Mouse (Mus musculus) brain, embryonic 14.5 days (tissue): ENCODE data around the gene Galk2. TPM values are rescaled to one million over a fixed set of nuclear protein-coding genes. Genes with fewer than 3 reads are reported as not detected.
A peak's percentile ranks its signal among the peaks of the same experiment; 100 is the strongest.

Experiments
- DNase-seq: peaks from one replicate; pipeline ENCODE4 v3.0.0-alpha.2; 2011; ENCODE audit warnings: low read depth
- CTCF ChIP-seq: fragments of 200-500 bp; IDR thresholded peaks from 2 replicates; pipeline ENCODE4 v1.5.1; 2012; ENCODE audit warnings: inconsistent platforms, mild to moderate bottlenecking, moderate library complexity, borderline replicate concordance; ENCODE audit not compliant: insufficient read depth, insufficient read length; ENCODE audit errors: extremely low read depth
- POLR2A ChIP-seq: fragments of 200-500 bp; IDR thresholded peaks from 2 replicates; pipeline ENCODE4 v1.6.1; 2012; ENCODE audit warnings: mild to moderate bottlenecking, inconsistent platforms, borderline replicate concordance; ENCODE audit not compliant: poor library complexity, insufficient read depth, insufficient read length, severe bottlenecking; ENCODE audit errors: extremely low read depth
- polyA plus RNA-seq: library from polyadenylated mRNA; depleted of rRNA; stranded (reverse); fragments of >200 nt; gene quantifications from 2 replicates; pipeline ENCODE4 v1.2.3, GENCODE M21; 2012; rRNA removed

The Galk2 gene
- polyA plus RNA-seq: 20.1 and 21.7 TPM in 2 replicates

GRCm38 (mm10) chr2:125858521-125859280 is at the start of gene Galk2, which contains the start of gene Cops2:
Gene Galk2 (plus strand): TSS chr2:125859109.
Gene Cops2 (minus strand): TSS chr2:125859139.
- DNase-seq: peak; percentile 99
- TF ChIP-seq POLR2A (no peak; the same call in 1 of the 2 replicates), CTCF (no peak)

DNA sequence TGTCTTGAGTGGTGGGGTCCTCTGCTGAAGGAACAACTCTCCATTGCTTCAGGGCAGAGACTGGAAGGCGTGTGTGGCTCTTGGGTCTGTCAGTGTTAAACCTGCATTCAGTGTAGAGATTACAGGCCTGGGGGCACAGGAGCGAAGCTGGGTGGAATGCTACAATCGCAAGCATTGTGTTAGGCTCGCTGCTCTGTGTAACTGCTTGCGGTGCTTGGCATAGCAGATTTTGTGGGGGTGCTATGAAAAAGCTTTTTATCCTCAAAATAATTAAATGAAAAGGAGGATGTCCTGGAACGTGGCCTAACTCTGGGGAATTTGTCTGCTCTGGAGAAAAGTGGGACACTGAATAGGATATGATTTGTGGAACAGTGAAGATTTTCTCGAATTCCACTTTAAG is 49.4 kb upstream of the Galk2 start:
- DNase-seq: peak; percentile 28

DNA sequence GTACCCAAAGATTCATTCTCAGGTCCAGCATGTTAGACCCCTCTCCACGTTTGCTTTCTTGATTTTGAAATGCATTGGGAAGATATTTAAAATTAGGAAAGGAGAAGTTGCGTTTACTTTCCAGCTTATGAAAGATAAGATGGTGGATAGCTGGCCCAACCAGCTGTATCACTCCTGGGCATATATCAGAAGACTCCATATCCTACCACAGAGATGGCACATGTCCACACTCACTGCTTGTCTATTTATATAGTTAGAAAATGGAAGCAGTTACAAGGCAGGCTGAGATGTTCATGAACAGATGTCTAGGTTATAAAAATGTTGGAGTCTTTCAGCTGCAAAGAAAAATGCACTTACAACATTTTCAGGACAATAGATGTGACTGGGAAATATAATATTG is 47.6 kb upstream of the Galk2 start:
- DNase-seq: no peak
- no peak for TF ChIP-seq POLR2A
- TF ChIP-seq CTCF: no peak

More for the DNA sequence above, 49.4 kb upstream of the Galk2 start:
- TF ChIP-seq CTCF: no peak
- TF ChIP-seq POLR2A: no peak

- TF ChIP-seq CTCF (no peak), POLR2A (no peak)
- DNase-seq: no peak
Observed at GRCm38 (mm10) chr2:125813972-125814595, 44.8 kb upstream of the Galk2 start.

DNA sequence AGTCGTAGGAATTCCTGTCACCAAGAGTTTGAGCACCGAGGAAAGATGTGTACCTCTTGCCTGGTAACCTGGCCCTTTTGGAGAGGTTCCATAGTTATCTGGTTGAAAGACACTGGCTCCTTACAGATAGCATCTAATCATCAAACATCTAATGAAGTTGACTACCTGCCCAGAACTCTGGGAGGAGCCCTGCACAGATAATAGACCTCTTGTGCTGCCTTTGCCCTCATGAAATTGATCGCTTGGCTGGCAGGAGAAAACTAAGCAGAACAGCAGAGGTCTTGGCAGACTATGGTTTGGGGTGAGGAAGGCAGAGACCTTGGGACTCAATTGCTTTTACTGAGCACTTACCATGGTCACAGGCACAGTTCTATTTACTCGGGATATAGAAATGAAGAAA is 38.5 kb upstream of the Galk2 start:
- DNase-seq: no peak
- TF ChIP-seq POLR2A: no peak
- no peak for TF ChIP-seq CTCF

DNA sequence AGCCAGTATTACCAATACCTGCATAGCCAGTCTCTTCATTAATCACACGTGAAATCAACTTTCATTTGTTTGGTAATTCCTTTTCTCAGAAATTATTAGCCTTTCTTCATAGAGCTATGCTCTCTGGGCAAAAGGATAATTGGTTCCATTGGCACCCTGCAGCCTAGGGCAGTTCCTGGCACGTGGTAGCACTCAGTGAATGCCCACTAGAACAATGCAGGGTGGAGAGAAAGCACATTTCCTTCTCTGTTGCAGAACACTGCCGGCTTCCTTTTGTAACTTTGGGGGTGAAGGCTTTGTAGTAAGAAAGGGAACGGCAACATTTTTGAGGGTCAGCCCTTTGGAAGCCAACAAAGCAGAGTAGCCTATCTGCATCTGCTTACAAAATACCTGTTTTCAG is 32.7 kb upstream of the Galk2 start:
- DNase-seq: no peak
- TF ChIP-seq POLR2A: no peak

DNA sequence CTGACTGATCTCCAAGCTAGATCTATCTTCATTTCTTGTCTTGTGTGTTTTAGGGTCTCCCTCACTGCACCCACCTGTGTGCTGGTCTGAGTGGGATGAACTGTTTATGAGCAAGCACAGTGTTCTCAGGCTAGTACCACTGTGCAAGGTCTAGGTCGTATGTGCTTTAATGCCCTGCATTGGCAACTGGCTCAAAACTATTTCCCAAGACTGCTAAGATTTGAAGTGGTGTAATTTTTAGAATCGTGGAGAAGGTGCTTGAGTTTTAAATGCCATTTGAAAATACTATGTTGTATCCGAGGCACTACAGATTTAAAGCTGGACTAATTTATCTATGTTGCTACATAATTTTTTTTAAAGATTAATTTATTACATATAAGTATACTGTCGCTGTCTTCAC is 31.0 kb upstream of the Galk2 start:
- no peak for DNase-seq

DNA sequence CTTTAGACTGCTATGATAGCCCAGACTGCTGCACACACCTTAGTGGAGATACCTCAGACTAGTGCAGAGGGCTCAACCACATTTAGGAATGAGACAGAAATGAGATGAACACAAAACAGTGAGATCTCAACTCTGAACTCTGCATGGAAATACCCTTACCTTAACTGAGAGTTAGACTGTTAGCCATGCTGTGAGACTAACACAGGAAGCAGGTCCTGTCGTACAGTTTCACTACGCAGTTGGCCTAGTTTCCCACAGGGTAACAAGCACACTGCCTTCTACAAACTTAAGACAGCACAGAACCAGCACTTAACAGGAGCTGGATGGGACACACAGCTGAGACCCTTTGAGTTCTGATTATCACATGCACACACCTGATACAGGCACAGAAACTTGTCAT is 29.0 kb upstream of the Galk2 start:
- DNase-seq: no peak
- TF ChIP-seq POLR2A (no peak), CTCF (no peak)

More for the DNA sequence above, 31.0 kb upstream of the Galk2 start:
- TF ChIP-seq CTCF: no peak
- no peak for TF ChIP-seq POLR2A

DNA sequence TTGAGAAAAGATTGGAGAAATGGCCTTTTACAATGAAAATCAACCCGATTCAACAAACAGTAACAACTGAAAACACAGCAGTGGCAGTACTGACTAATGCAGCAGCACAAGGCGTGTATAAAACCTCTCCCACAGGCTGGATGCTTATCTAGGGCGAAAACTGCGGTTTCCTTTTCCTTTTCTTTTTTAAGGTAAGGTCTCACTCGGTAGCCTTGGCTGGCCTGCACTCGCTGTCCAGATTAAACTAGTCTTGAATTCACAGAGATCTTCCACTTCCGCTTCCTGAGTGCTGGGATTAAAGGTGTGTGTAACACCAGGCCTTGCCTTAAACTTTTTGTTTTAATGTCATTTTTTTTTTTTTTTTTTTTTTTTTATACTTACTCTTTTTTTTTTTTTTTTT is 20.8 kb upstream of the Galk2 start:
- TF ChIP-seq CTCF (no peak), POLR2A (no peak)
- no peak for DNase-seq

- no peak for DNase-seq
- TF ChIP-seq POLR2A: no peak
- no peak for TF ChIP-seq CTCF
Observed at GRCm38 (mm10) chr2:125838708-125839284, 20.1 kb upstream of the Galk2 start.

- DNase-seq: no peak
- TF ChIP-seq CTCF (no peak), POLR2A (no peak)
Observed at GRCm38 (mm10) chr2:125851237-125851636, 7.7 kb upstream of the Galk2 start.

- DNase-seq: no peak
Observed at GRCm38 (mm10) chr2:125857707-125858106, 1.2 kb upstream of the Galk2 start.

DNA sequence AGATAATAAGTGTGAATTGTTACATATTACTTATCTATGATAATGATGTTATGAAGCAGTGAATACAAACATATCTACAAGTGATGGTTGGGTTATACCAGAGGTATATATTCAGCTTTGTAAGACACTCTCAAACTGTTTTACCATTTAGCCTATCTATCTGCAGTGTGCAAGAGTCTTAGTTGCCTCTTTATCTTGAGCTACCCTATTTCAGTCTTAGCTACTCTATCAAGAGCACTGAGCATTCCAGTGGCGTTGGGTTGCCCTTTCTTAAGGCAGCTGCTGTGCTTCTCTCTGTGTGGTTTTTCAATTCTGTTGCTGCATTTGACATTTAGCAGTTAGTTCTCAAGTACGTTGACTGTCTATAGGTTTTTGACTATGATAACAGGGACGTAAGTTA is 4.9 kb downstream of the Galk2 start:
- no peak for DNase-seq
- no peak for TF ChIP-seq POLR2A
- no peak for TF ChIP-seq CTCF

More at GRCm38 (mm10) chr2:125857707-125858106, 1.2 kb upstream of the Galk2 start:
- TF ChIP-seq CTCF: no peak
- no peak for TF ChIP-seq POLR2A
